Mouse (Mus musculus): Measurements from ENCODE around the gene Pla2g4b. TPM values are rescaled to one million over a fixed set of nuclear protein-coding genes. Genes with fewer than 3 reads are reported as not detected.

The Pla2g4b gene
- total and polyA plus RNA-seq, 2 experiments from 2014 or later = 0.20 TPM; not detected in 1

DNA sequence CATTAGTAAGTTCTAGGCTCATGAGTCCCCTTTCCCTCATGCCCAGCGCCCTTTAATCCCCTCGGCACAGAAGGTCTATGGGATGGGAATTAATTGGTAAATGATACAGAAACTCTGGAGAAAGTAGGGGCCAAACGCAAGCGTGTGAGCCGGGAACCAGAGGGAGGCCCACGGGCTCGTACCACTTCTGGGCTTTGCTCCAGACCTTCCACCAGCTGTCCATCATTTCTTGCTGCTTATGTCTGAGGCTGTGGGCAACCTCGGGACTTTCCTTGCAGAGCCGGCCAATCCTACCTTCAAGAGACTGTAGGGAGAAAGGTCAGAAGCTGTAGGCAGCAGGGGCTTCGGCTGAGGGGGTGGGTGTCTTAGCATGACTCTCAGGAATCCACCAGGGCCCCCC is 22.7 kb downstream of the Pla2g4b start:
- Histone ChIP-seq H3K9me3 (replicated peaks; ENCODE audit: control insufficient read depth, low read length) (no peaks in the 10 kb centered on the region), H3K36me3 (replicated peaks; ENCODE audit: control insufficient read depth, insufficient read depth, low read length) (no peaks in the 10 kb centered on the region), H3K27ac (ENCODE audit: low read depth) (peak overlapping the region; percentile 94), H3K4me1 (ENCODE audit: control insufficient read depth, insufficient read depth) (peaks cover 26% of the 10 kb centered on the region), H3K4me2 (ENCODE audit: low read depth, low read length) (no peak overlapping the region), H3K4me3 (ENCODE audit: low read depth, low read length) (no peak overlapping the region), H3K9ac (replicated peaks; ENCODE audit: low read depth, low read length) (no peak overlapping the region), H3K27me3 (ENCODE audit: control insufficient read depth, insufficient read depth, low read length) (no peaks in the 10 kb centered on the region)
- ATAC-seq (ENCODE audit: insufficient read depth, low read depth) (no peak), DNase-seq (ENCODE audit: low spot score) (no peak)
- no peak for TF ChIP-seq CTCF (IDR thresholded peaks at IDR 0.05; ENCODE audit: low read depth)
- TF ChIP-seq EP300 (IDR thresholded peaks at IDR 0.05; ENCODE audit: low read depth) = no peak
- 60% methylated on average over 10 of the region's 10 CpGs for WGBS

DNA sequence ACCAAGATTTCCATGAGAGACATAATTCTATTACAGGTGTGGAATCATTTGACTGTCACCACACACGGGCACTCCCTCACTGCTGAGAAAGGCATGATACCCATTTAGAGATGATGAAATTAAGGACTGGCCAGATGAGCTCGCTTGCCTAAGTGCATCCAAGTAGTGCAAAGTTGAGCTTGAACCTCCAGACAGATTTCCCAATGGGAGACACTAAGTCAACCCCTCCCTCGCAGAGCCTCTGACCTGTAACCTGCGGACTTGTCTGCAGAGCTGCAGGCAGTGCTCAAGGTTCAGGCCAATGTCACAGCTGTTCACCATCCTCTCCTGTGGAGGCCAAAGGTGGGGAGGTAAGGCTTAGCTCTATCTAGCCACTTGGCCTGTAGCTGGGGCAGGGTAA is 25.6 kb downstream of the Pla2g4b start:
- ATAC-seq (ENCODE audit: insufficient read depth, low read depth) = no peak

DNA sequence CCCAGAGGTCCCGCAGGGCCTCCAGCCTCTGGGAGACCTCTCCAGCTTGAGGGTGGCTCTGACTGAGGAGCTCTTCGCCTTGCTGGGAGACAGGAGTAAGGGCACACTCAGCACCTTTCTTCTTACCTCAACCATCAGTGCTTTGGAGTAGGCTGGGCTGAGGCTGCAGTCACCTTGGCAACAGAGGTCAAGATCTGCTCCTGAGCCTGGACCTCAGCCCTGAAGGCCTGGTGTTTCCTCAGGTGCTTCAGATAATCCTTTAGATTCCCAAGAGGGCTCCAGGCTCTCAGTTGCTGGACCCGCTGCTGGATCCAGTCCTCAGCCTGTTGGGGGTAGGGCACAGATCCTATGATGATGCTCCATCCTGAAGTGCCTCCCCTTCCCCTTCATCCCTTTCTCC is 26.2 kb downstream of the Pla2g4b start:
- Histone ChIP-seq H3K4me1 (ENCODE audit: control insufficient read depth, insufficient read depth) (peaks cover 20% of the 10 kb centered on the region), H3K36me3 (replicated peaks; ENCODE audit: control insufficient read depth, insufficient read depth, low read length) (no peaks in the 10 kb centered on the region), H3K4me2 (ENCODE audit: low read depth, low read length) (no peak overlapping the region), H3K4me3 (ENCODE audit: low read depth, low read length) (no peak overlapping the region), H3K9ac (replicated peaks; ENCODE audit: low read depth, low read length) (no peak overlapping the region), H3K9me3 (replicated peaks; ENCODE audit: control insufficient read depth, low read length) (no peaks in the 10 kb centered on the region), H3K27ac (ENCODE audit: low read depth) (no peak overlapping the region), H3K27me3 (ENCODE audit: control insufficient read depth, insufficient read depth, low read length) (peaks cover 3% of the 10 kb centered on the region; the same call in 1 of the 2 replicates)
- no peak for ATAC-seq (ENCODE audit: insufficient read depth, low read depth)
- WGBS = 89% methylated on average over 3 of the region's 3 CpGs
- no peak for TF ChIP-seq CTCF (IDR thresholded peaks at IDR 0.05; ENCODE audit: low read depth)
- no peak for TF ChIP-seq EP300 (IDR thresholded peaks at IDR 0.05; ENCODE audit: low read depth)
- no peak for DNase-seq (ENCODE audit: low spot score)

More for the DNA sequence above, 25.6 kb downstream of the Pla2g4b start:
- 83% methylated on average over 4 of the region's 4 CpGs for WGBS
- Histone ChIP-seq H3K27me3 (ENCODE audit: control insufficient read depth, insufficient read depth, low read length) (no peaks in the 10 kb centered on the region), H3K9me3 (replicated peaks; ENCODE audit: control insufficient read depth, low read length) (no peaks in the 10 kb centered on the region), H3K36me3 (replicated peaks; ENCODE audit: control insufficient read depth, insufficient read depth, low read length) (no peaks in the 10 kb centered on the region), H3K9ac (replicated peaks; ENCODE audit: low read depth, low read length) (no peak overlapping the region), H3K4me3 (ENCODE audit: low read depth, low read length) (no peak overlapping the region), H3K27ac (ENCODE audit: low read depth) (no peak overlapping the region), H3K4me1 (ENCODE audit: control insufficient read depth, insufficient read depth) (peaks cover 26% of the 10 kb centered on the region), H3K4me2 (ENCODE audit: low read depth, low read length) (no peak overlapping the region)
- TF ChIP-seq EP300 (IDR thresholded peaks at IDR 0.05; ENCODE audit: low read depth) (no peak), CTCF (IDR thresholded peaks at IDR 0.05; ENCODE audit: low read depth) (no peak)
- DNase-seq (ENCODE audit: low spot score) = no peak

DNA sequence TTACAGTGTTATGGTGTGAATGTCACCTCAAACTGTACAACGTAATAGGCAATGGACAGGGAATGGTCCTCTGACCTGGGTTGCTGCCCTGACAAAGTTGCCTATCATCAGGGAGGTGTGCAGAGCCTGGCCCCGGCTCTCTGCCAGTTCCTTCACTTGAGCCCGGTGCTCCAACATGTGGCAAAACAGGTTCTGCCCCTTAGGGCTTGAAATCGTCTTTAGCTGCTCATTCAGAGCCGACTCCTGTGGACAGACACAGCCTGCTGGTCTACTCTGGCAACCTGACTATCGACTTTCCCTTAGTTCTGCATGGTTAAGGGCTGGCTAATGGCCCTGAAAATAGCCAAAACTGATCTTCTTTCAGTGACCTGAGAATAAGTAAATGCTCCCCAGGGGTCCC is 27.0 kb downstream of the Pla2g4b start:
- no peak for TF ChIP-seq EP300 (IDR thresholded peaks at IDR 0.05; ENCODE audit: low read depth)
- no peak for TF ChIP-seq CTCF (IDR thresholded peaks at IDR 0.05; ENCODE audit: low read depth)
- Histone ChIP-seq H3K9ac (replicated peaks; ENCODE audit: low read depth, low read length) (no peak overlapping the region), H3K9me3 (replicated peaks; ENCODE audit: control insufficient read depth, low read length) (no peaks in the 10 kb centered on the region), H3K4me1 (ENCODE audit: control insufficient read depth, insufficient read depth) (peaks cover 15% of the 10 kb centered on the region), H3K27ac (ENCODE audit: low read depth) (no peak overlapping the region), H3K36me3 (replicated peaks; ENCODE audit: control insufficient read depth, insufficient read depth, low read length) (no peaks in the 10 kb centered on the region), H3K4me3 (ENCODE audit: low read depth, low read length) (no peak overlapping the region), H3K27me3 (ENCODE audit: control insufficient read depth, insufficient read depth, low read length) (peaks cover 3% of the 10 kb centered on the region; the same call in 1 of the 2 replicates), H3K4me2 (ENCODE audit: low read depth, low read length) (no peak overlapping the region)
- DNase-seq (ENCODE audit: low spot score) (no peak), ATAC-seq (ENCODE audit: insufficient read depth, low read depth) (no peak)
- WGBS = 66% methylated on average over 6 of the region's 6 CpGs

DNA sequence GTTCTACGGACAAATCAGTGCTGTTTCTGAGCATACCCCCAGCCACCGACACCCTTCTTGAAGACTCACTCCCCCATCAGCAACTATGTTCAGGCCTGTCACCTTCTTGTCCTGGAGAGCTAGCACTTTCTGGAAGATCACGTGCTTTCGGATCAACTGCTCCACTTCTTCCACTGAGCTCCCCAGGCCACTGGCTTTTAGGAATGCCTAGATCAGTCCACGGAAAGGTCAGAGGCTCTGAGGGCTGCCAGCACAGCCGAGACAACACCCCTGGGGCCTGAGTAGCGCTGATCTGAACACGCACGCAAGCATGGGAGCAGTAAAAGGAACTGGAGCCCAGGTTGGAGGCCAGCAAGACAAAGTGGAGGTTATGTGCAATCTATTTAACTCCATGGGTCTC is 27.4 kb downstream of the Pla2g4b start:
- no peak overlapping the region for H3K9ac ChIP-seq (replicated peaks; ENCODE audit: low read depth, low read length)

DNA sequence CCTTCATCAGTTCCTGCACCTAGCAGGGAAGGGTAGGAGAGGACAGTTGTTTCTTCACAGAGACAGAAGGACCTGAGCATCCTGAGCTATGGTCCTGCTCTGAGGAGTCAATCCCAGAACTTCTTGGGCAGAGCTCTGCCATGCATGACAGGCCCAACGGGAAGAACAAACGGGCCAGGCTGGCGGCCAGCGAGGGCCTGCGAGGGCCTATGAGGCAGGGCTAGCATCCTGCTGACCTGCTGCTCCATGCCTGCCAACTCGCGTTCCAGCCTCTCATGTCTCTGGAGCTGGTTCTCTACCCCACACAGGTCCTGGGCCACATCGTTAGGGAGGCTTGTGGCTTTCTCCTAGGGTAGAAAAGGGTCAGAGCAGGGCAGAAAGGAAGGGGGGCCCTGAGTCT is 29.0 kb downstream of the Pla2g4b start:
- WGBS = 81% methylated on average over 8 of the region's 8 CpGs
- no peak for DNase-seq (ENCODE audit: low spot score)
- Histone ChIP-seq H3K27ac (ENCODE audit: low read depth) (no peak overlapping the region), H3K4me3 (ENCODE audit: low read depth, low read length) (no peak overlapping the region), H3K27me3 (ENCODE audit: control insufficient read depth, insufficient read depth, low read length) (peaks cover 3% of the 10 kb centered on the region; the same call in 1 of the 2 replicates), H3K9ac (replicated peaks; ENCODE audit: low read depth, low read length) (no peak overlapping the region), H3K36me3 (replicated peaks; ENCODE audit: control insufficient read depth, insufficient read depth, low read length) (no peaks in the 10 kb centered on the region), H3K4me2 (ENCODE audit: low read depth, low read length) (no peak overlapping the region), H3K9me3 (replicated peaks; ENCODE audit: control insufficient read depth, low read length) (no peaks in the 10 kb centered on the region), H3K4me1 (ENCODE audit: control insufficient read depth, insufficient read depth) (no peaks in the 10 kb centered on the region; the same call in 1 of the 2 replicates)
- no peak for ATAC-seq (ENCODE audit: insufficient read depth, low read depth)
- TF ChIP-seq EP300 (IDR thresholded peaks at IDR 0.05; ENCODE audit: low read depth) (no peak), CTCF (IDR thresholded peaks at IDR 0.05; ENCODE audit: low read depth) (no peak)

More for the DNA sequence above, 27.4 kb downstream of the Pla2g4b start:
- peaks cover 10% of the 10 kb centered on the region for H3K4me1 ChIP-seq (ENCODE audit: control insufficient read depth, insufficient read depth)
- no peak for TF ChIP-seq CTCF (IDR thresholded peaks at IDR 0.05; ENCODE audit: low read depth)
- TF ChIP-seq EP300 (IDR thresholded peaks at IDR 0.05; ENCODE audit: low read depth) = no peak
- peaks cover 3% of the 10 kb centered on the region; the same call in 1 of the 2 replicates for H3K27me3 ChIP-seq (ENCODE audit: control insufficient read depth, insufficient read depth, low read length)
- H3K4me2 ChIP-seq (ENCODE audit: low read depth, low read length) = no peak overlapping the region
- no peaks in the 10 kb centered on the region for H3K9me3 ChIP-seq (replicated peaks; ENCODE audit: control insufficient read depth, low read length)
- H3K36me3 ChIP-seq (replicated peaks; ENCODE audit: control insufficient read depth, insufficient read depth, low read length) = no peaks in the 10 kb centered on the region
- no peak for DNase-seq (ENCODE audit: low spot score)
- H3K27ac ChIP-seq (ENCODE audit: low read depth) = no peak overlapping the region
- ATAC-seq (ENCODE audit: insufficient read depth, low read depth) = no peak
- no peak overlapping the region for H3K4me3 ChIP-seq (ENCODE audit: low read depth, low read length)
- WGBS = 71% methylated on average over 9 of the region's 9 CpGs
